Mouse (Mus musculus) adrenal gland, postnatal 4 days (tissue): Measurements from ENCODE around the gene Cxcl9. TPM values are rescaled to one million over a fixed set of nuclear protein-coding genes. Genes with fewer than 3 reads are reported as not detected.

Source experiments
- DNase-seq, 2 experiments: peaks; one replicate each; pipeline ENCODE4 v3.0.0; 2021 to 2022; ENCODE audit warnings: low spot score in 2 of 2, mixed read lengths in 2 of 2
- total RNA-seq, 2 experiments: library from RNA; stranded (reverse); gene quantifications; 2 replicates each; pipeline ENCODE4 v1.2.3; 2021

Gene Cxcl9
- total RNA-seq, 2 experiments from 2014 or later = 0.20 to 1.1 TPM

DNA sequence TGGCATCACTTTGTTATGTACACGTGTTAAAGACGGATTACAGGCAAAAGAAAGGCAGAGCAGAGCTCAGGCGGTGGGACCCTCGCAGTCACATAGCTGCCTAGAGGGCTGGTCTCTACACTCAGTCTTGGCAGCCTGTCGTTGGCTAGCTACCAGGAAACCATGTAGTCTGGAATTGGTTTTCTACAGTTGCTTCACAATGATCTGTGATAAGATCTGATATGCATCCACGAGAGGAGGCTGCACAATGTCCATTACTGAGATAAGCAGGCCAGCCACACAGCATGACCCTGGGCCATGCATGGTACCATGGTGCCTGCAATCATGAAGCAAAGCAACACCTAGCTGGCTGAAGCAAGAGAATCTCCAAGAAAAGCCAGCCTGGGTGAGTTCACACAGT is 40.0 kb downstream of the Cxcl9 start:
- no peak for DNase-seq

DNA sequence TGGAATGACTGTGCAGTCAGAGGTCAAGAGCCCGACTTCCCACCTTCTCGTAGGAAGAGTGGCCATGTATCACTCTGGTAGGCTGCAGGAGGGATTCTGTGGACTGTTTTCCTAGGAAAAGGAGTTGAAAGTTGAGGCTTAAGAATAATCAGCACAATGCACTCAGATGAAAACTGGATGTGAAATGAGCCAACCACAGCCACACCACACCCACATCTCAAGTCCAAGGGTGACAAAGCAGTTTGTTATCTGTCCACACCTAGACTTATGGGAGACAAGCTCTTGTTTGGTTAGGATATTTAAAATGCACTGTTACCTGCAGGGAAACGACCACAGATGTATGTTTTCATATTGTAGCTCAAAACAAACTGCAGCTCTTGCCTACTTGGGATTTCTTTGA is 44.8 kb downstream of the Cxcl9 start:
- no peak for DNase-seq

DNA sequence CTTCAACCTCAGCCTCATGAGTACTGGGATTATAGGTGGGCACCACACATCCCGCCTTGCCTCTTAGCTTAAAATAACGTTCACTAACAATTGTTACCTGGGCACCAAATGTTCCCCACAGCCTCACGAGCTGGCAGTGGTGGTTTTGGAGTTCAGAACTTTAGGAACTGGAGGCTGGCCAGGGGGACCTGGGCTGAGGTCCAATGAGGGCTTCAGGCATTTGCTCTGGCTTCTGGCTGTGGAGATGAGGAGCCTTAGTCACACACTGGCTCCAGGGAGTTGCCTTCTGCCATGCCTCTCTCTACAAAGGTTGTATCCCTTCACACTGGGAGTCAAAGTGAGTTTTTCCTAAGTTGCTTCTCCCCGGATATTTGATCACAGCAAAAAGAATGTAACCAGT is 45.3 kb downstream of the Cxcl9 start:
- DNase-seq = no peak

DNA sequence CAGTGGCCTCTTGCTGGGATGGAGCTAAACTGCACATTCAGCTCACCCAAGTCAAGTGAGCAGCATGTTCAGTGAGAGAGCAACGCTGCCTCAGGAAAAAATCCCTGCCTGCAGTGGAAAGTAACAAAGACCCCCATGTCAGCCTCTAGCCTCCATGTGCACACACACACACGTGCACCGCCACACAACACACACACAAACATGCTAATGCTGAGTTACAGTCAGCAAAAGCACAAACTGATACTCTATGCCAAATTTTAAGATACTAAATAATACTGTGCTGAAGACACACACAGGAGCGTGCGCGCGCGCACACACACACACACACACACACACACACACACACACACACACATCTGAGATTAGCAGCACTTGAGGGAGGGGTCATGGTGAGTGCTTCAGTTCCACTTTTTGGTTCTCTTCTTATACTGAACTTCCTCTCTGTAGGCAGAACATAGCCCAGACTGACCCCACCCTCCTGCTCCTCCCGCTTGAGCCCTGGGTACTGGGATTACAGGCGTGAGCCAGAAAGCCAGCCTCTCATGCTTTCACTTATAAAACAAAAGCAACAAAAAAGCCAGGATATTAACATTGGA is 48.8 kb downstream of the Cxcl9 start:
- no peak for DNase-seq

DNA sequence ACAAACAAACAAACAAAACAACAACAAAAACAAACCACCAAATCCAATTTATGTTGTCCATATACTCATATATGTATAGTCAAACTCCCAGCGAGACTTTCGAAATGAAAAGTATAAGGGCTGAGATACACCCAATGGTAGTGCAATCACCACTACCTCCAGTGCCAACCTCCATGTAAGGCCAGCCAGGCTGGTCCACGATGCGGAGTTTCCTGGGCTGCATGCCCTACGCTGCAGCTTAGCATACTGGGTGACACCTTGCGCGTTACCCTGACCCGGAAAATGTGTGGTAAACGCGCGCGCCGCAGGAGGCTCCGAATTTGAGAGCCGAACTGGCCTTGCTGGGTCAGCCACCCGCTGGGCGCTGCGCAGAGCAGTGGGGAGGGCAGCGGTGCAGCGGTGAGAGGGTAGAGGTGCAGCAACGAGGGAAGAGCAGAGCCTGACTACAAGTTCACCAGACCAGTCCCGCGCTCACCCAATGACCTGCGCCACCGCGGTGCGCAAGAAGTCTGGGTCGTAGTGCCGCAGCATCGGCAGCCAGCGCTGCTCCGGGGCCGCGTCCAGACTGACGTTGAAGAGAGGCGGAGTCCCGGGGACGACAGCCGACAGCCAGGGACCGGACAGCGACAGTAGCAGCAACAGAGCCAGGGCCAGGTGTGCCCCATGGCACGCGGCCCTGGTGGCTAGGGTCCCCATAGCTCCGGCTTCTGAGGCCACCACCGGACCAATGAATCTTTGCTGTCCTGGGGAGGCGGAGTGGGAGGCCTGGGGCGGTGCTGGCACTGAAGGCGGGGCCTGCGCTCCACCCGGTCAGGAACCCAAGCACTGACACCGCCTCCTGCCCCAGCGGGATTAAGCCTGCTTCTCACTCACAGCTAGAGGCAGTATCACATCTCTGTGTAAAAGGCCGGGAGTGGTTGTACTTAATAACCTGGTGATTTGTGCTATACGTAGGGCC is 50.2 kb downstream of the Cxcl9 start, which contains the start of gene Naaa:
TSS of gene Naaa (minus strand) at position 734 of the 958 bp plus-strand sequence.
- peak; percentile 58 to 75 for DNase-seq

Other genes starting within 250 kb of the Cxcl9 start
- gene G3bp2, start 244.4 kb downstream of the Cxcl9 start, total RNA-seq = 100 to 1,000 TPM; 108 to 116 TPM
- gene Uso1, start 190.1 kb downstream of the Cxcl9 start, total RNA-seq = 10 to 100 TPM; 68.8 to 71.5 TPM
- 1 to 10 TPM in 1 of 2 experiments, under 1 TPM in 1; 0.87 to 2.0 TPM for gene U90926, start 112.7 kb downstream of the Cxcl9 start, total RNA-seq
- gene Ppef2, start 71.8 kb downstream of the Cxcl9 start, total RNA-seq = under 1 TPM in 1 of 2 experiments, not detected in 1; 0.22 TPM
- gene Naaa, start 49.9 kb downstream of the Cxcl9 start, total RNA-seq = 10 to 100 TPM; 23.3 to 24.8 TPM
- 10 to 100 TPM; 51.9 to 54.0 TPM for gene Sdad1, start 17.6 kb downstream of the Cxcl9 start, total RNA-seq
- gene Art3, start 3.7 kb upstream of the Cxcl9 start, total RNA-seq = 10 to 100 TPM; 42.5 to 70.3 TPM
- gene Cxcl10, start 20.8 kb upstream of the Cxcl9 start, total RNA-seq = 1 to 10 TPM in 1 of 2 experiments, under 1 TPM in 1; 0.76 to 1.3 TPM
- 10 to 100 TPM; 48.8 to 53.0 TPM for gene Nup54, start 107.1 kb upstream of the Cxcl9 start, total RNA-seq
- gene Scarb2, start 178.8 kb upstream of the Cxcl9 start, total RNA-seq = 10 to 100 TPM; 75.9 to 87.0 TPM
- under 1 TPM in 1 of 2 experiments, not detected in 1; 0.96 TPM for gene Fam47e, start 227.0 kb upstream of the Cxcl9 start, total RNA-seq